Mouse (Mus musculus) heart, postnatal 0 days (tissue): ENCODE measurements around the gene Ndufb10.

Source experiments
- CTCF ChIP-seq: IDR thresholded peaks from 2 replicates; pipeline ENCODE4 v1.5.1; 2016; ENCODE audit warnings: antibody characterized with exemption, control low read depth, low read depth
- EP300 ChIP-seq: IDR thresholded peaks from 2 replicates; pipeline ENCODE4 v1.6.1; 2016; ENCODE audit warnings: antibody characterized with exemption, low read depth

GRCm38 (mm10) chr17:24686514-24686913 lies 37.8 kb downstream of the Ndufb10 start:
- no peak for TF ChIP-seq EP300
- no peak for TF ChIP-seq CTCF
